Mouse (Mus musculus): Measurements from ENCODE around the gene Dera.

Gene Dera

DNA sequence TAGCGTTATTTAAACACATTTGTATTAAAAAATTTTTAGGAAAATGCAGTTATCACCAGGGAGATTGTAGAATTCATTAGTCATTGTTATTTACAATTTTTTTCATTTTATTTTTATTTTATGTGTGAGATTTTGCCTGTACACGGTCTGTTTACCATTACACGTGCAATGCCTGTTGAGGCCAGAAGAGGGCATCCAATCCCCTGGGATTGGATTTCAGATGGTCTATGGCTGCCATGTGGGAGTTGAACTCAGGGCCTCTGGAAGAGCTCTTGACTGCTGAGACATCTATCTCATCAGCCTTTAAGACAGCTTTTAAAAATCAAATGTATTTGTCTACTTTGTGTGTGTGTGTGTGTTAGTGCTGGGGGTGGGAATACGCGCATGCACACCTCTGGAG lies 2.0 kb downstream of the Dera start:
- peak; percentile 30 to 70 for DNase-seq (ENCODE audit: inconsistent age in 2 of 2, low spot score in 1 of 2)

DNA sequence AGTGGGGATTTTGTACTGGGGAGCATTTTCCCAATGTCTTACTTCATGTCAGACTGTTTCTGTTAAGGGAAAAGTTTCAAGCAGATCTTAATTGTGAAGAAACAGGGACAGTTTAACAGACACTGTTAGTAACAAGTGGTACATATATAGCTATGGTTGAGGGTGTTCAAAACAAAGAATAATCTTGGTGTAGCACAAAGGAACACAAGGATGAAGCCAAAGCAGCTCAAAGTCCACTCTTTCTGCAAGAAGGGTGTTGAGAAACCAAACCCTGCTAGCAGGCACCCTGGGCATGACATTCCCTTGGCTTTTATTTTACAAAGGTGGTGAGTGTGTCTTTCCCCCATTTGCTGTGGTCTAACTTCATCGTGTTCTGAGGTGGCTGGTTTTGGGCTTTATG lies 3.5 kb downstream of the Dera start:
- DNase-seq (ENCODE audit: inconsistent age in 2 of 2, low spot score in 1 of 2), result no peak

DNA sequence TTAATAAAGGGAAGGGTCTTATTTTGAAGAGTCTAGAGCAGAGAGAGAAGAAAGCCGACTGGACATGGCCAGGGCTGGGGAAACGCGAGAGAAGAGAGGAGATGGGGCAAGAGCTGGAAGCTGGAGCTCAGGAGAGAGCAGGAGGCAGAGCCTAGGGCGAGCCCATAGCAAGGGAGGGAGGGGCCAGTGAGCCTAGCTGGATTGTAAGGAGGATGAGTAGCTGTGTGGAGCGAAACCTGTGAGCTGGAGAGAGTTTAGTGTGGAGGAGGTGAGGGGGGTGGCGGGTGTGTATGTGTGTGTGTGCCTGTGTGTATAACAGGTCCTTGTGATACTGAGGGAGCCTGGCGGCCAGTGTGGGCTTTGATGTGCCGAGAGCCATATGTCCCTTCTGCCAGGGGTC lies 5.3 kb downstream of the Dera start:
- DNase-seq (ENCODE audit: inconsistent age in 2 of 2, low spot score in 1 of 2), result no peak

DNA sequence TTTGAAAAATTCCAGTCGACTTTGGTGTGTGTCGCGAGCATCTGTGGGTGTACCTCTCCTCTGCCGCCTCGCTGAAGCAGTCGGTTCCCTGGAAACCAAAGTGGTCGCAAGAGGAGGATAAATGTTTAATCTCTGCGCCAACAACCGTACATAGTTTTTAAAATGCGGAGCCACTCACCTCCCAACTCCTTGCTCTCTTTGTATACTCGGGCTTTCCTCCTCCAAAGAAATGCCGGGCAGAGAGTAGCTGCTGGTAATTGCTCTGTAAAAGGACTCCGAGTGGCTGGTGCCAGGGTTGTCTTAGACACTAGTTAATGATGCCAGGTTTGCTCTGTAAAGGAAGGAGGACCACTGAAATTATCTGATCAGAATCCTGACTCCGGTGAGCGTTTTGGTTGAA lies 6.6 kb downstream of the Dera start:
- DNase-seq (ENCODE audit: inconsistent age in 2 of 2, low spot score in 1 of 2), result no peak

DNA sequence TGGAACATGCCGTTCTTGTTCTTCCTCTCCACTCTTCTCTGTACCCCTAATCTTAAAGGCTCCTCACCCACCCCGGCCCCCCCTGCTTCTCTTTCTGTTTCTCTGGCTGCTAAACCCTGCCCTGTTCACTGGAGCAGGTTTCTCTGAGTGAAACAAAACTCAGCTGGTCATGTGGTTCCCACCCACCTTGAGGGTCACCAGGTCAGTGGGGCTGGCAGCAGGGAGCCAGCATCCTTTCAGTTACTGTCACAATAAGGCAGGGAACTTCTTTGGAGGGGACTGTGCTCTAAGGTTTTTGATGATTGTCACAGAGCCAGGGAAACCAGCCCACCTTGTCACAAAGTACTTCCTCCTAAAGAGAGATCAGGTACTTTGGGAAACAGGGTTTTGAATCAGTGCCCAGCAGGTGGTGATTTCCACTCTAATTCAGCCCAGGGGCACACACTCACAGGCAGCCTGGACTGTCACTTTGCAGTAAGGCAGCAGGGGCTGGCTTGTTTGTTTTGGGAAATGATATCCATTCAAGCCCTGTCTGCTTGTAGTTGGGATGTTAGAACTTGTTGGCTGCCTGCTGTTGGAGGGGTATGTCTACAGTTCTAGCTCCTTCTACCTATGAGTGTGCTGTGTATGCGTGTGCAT lies 10.3 kb downstream of the Dera start:
- no peak for DNase-seq (ENCODE audit: inconsistent age in 2 of 2, low spot score in 1 of 2)

DNA sequence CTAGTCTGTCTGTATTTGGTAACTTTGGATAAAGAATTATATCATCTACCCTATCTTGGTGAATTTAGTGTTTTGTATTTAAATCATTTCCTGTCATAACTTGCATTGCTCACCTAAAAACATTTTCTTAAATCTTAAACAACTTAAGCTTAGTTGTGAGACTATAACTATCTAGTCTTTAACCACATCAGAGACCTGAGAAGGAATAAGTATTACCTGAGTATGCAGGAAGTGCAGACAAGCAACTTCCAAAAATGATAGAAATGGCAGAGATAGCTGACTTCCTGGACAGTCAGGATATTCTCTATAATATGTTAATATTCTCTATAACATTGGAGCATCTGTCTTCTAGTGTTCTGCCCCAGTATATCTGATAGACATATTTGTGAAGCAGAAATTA lies 11.8 kb downstream of the Dera start:
- no peak for DNase-seq (ENCODE audit: inconsistent age in 2 of 2, low spot score in 1 of 2)

DNA sequence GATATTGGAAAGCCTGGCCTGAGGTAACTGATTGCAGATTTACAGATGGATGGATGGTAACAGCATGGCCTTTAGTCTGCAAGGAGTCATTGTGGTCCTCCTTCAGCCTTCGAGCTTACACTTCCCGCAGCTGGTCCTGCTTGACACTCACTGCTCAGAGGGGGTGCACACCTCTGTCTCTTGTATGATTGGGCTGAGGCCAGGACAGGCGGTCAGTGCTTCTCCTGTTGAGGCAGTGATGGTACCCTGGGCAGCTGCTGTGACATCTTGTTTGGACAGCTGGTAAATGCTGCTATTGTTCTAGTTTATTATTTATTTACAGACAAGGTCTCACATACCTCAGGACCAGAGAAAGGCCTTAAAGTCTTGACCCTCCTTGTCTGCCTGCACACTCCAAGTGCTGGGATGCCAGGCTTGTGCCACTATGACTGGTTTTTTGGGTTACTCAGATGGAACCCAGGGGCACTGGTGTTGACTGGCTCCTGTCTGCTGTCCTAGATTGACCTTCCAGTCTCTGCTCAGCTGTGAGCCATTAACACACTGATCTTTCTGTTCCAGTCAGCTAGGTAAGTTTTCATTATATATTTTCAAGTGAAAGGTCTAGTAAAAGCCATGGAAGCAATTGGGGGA lies 17.4 kb downstream of the Dera start:
- no peak for DNase-seq (ENCODE audit: inconsistent age in 2 of 2, low spot score in 1 of 2)

DNA sequence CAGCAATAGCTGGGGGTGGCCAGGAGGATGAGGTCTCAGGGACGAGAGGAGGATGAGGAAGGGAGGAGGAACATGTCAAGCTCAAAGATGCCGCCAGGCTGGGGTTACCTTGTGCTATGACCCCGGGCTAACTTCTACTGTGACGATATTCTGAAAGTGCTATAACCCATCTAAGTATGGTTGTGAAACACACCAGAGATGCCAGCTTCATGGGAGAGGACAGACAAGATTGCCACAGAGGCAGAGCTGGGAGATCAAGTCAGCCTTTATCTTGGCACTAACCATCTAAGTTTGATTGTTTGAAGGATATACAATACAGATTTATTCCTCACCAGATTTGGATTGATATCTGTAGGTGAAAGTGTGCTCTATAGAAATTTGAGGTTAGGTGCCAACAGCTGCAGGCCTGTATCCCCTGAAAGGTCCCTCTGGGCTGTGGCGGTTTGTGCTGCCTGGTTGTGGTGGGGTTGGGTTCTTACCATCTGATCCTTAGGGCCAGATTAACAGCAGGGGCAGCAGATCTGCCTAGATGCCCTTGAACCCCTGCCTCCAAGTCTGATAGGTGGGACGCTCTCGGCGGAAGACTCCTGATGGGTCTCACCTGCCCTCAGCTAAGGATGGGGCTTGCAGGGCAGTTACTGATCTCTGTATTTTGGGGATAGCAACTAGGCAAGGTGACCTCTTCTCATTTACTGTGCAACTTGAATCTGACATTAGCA lies 18.7 kb downstream of the Dera start:
- no peak for DNase-seq (ENCODE audit: inconsistent age in 2 of 2, low spot score in 1 of 2)

DNA sequence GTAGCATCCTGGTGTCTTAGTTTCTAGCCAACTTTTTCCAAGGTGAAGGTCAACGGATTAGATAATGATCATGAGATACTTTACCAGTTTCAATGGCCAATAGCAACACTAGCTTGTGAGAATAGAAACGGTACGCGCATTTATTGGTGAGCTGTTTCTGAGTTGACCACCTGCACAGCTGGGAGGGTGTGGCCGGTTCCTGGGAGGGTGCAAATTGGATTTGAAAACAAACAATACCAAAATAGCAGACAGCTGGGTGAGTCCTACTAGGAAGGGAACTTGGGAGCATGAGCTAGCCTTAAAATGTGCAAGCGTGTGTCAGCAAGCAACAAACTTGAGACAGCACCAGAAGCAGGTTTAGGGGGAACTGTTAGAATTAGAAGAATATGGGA lies 19.3 kb downstream of the Dera start:
- DNase-seq (ENCODE audit: inconsistent age in 2 of 2, low spot score in 1 of 2), result peak in 1 of 2 experiments; percentile 42

DNA sequence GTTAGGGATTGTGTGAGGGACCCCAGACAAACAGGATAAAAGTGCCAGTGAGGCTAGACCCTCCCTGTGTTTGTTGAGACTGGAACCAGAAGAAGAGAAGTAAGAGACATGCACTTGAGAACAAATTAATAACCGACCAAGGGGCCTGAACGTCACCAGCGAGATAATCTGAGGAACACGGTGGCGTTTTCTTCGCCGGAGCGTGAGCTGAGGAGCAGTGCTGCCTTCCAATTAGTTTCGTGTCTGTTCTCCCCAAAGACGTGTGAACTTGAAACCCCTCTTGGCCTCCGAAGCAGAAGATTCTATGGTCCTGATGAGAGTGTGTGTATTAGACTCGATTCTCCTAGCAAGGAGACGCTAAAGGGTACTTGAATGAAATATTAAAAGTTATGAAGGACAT lies 19.8 kb downstream of the Dera start:
- DNase-seq (ENCODE audit: inconsistent age in 2 of 2, low spot score in 1 of 2), result no peak

DNA sequence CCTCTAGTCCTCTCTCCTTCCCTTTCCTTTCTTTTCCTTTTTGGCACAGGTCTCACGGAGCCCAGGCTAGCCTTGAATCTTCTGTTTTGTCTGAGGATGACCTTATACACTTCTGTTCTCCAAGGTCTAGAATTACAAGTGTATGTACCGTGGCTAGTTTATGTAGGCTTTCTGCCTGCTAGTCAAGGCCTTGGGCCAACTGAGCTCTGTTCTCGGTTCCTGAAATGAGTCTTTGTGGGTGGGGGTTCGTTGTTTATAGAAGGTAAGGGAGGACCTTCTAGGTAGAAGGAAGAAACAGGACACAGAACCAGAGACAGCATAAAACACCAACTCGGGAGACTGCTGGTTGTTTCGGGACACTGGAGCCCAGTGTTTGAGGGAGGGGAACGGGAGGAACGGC lies 20.8 kb downstream of the Dera start:
- DNase-seq (ENCODE audit: inconsistent age in 2 of 2, low spot score in 1 of 2), result no peak

DNA sequence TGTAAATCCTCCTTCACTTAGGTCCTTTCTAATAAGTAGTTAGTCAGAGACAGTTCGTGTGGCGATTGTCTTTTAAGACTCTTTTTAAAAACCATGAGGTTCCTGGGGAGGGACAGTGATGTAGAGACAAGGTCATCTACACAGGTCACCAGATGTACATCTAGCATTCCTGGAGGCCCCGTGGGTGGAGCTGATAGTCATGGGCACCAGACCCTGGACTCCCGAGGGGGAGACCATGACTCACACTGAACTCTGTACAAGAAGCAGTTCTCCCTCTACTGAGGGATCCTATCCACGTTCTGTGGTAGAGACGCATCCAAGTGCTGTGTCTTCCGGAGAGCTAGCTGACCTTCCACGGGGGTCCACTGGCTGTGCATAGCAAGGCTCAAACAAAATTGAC lies 22.6 kb downstream of the Dera start:
- DNase-seq (ENCODE audit: inconsistent age in 2 of 2, low spot score in 1 of 2), result no peak

DNA sequence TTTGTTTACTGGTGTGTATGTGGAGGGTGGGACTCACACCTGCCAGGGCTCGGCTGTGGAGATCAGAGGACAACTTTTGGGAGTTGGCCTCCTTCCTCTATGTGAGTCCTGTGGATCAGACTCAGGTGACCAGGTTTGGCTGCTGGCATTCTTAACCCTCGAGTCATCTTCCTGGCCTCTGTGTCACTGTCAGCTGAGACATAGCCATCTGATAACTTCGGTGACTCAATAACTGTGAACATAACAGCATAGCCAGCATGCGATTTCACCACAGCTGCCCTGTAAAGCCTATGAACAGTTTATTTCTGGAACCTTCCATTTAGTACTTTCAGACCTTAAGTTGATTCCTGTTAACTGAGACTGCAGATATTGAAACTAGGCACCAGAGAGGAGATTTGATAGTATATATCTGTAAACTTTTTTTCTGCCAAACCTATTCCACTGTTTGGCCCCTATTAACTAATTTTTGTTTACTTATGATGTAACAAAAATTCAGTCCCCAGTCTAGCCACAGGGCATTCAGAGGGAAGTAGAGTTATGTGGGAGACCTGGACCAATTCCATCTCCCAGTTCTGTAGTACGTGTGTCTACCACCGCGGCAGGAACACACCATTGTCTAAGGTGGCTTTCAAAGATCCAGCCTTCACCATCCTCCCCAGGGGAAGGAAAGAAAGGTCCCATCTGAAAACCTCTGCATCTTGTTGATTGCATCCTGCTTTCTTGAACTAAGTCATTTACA lies 29.7 kb downstream of the Dera start:
- DNase-seq (ENCODE audit: inconsistent age in 2 of 2, low spot score in 1 of 2), result peak; percentile 18 to 59

DNA sequence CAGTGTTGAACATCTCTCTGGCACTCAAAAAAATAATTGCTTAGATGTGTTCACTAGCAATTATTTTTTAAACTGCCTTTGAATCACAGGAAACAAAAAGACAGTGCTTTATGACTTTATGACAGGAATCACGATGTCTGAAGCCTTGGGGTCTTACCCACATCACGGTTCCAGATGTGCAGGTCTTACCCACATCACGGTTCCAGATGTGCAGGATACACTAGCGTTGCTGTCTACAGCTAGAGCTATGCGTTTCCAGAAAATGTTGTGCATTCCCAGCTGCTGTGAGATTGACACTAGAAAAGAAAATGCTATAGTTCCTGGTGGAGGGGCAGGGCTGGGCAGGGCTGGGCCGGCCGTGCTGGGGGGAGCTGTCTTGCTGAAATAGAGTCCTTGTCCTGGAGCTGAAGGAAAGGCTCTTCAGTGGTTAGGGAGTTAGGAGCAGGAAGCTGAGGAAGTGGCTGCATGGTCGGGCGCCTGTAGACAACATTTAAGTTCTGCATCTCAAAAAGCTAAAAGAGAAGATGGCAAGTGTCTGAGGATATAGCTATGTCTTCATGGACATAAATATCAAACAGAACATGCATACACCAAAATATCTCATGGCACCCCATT lies 34.7 kb downstream of the Dera start:
- DNase-seq (ENCODE audit: inconsistent age in 2 of 2, low spot score in 1 of 2), result no peak

DNA sequence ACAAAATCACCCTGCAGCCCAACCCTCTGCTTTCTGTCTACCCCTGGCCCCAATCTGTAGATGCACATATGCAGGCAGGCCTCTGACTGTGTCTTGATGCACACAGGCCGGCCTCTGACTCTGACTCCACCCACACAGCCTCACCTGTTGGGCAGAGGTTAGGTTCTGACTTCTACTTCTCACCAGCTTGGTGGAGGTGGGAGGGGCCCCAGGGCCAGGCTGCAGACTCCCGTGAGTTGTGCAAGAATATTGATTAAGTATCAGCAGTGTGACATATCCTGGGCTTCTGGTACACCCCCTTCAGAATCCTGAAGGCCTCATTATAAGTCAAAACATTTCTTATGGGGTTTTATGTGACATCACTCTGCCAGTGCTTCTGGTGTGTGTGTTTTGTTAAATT lies 35.3 kb downstream of the Dera start:
- DNase-seq (ENCODE audit: inconsistent age in 2 of 2, low spot score in 1 of 2), result no peak

DNA sequence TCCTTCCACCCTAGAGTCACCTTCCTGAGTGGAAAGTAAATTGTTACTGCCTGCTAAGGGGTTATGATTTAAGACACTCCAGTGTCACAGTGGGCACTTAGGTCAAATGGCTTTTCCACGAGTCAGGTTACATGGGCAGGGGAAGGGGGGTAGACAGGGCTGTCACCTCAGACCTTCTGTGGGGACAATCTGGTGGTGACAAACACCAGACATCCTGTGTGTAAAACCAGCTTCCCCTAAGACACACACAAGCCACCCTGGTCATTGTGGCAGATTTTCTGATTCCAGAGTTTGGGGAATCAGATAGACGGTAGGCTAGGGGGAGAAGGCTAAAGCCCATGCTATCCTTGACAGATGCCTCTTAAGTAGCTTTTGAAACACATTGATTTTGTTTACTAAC lies 41.1 kb downstream of the Dera start:
- no peak for DNase-seq (ENCODE audit: inconsistent age in 2 of 2, low spot score in 1 of 2)

DNA sequence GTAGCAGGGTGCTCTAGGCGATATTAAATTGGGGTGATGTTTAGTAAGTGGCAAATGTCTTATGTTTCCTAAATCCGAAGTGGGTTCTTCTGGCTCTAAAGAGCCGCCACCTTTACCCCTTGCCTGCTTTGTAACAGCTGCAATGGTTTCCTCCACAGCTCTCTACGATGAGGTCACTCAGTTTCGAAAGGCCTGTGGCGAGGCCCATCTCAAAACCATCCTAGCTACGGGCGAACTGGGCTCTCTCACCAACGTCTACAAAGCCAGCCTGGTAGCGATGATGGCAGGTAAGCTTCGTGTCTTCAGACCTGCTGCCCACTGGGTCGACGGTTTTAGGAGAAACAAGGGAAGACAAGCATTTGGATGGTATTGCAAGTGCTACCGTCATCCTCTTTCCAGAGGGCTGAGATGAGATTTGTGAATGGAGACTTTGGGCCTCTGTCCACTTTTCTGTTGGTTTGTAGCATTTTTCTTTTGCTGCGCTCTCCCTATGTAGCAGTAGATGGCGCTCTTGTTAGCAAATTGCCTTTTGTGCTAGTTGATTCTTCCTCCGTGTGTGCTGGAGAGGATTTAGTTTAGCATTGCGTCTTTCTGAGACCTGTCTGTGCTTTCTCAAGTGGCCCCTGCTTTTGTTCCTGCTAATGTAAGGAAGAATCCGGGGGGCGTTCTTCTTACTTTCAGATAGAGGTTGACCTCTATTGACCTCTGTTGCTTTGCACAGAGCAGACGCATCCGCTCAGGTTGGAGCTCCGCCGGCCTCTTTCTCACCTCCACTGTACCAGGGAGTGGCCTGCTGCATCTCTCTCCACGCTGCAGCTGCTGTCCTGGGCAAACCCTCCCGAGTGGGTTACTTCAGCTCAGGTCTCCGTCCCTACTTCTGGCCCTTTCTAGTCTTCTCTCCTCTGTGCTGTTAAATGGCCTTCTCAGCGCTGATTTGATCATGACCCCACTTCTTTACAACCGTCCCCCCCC lies 42.5 kb downstream of the Dera start:
- DNase-seq (ENCODE audit: inconsistent age in 2 of 2, low spot score in 1 of 2), result peak; percentile 24 to 75

DNA sequence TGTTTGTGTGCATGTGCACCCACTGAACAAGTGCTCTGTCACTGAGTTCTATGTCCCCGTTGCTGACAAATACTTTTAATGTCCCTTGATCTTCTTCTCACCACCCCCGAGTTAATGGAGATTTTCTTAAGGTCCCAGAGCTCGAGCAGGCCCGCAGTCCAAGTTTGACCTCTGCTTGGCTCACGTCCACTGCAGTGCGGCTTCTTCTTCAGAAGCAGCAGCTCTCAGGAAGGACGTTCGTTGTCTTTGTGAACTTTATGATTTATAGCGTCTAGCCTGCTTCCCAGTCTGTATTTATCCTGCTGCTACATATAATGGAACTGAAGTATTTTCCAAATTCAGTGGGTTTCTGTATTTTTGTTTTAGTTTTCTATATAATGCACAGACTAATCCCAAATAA lies 44.9 kb downstream of the Dera start:
- DNase-seq (ENCODE audit: inconsistent age in 2 of 2, low spot score in 1 of 2), result peak; percentile 39 to 66

DNA sequence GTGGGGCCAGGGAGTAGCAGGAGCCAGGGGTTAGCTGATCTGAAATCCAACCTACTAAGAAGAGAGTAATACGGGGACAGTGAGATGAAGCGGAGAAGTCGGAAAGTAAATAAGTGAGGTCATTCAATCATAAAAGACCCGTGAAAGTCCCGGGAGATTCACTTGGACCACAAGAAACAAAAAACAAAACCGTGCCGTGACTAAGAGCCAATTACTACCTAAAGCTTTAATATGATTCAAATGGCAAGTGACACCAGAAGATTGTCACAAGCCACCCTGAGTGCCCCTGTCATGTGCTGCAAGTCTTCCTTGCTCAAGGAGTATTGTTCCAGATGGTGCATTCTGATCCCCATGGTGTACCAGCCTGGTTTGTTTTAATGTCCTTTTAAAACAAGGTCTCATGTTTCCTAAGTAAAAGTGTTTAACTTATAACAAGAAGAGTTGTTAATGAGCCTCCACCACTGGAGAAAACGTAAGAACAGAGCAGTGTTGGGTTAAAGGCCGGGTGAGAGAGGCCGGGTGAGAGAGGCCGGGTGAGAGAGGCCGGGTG lies 49.2 kb downstream of the Dera start:
- DNase-seq (ENCODE audit: inconsistent age in 2 of 2, low spot score in 1 of 2), result no peak

DNA sequence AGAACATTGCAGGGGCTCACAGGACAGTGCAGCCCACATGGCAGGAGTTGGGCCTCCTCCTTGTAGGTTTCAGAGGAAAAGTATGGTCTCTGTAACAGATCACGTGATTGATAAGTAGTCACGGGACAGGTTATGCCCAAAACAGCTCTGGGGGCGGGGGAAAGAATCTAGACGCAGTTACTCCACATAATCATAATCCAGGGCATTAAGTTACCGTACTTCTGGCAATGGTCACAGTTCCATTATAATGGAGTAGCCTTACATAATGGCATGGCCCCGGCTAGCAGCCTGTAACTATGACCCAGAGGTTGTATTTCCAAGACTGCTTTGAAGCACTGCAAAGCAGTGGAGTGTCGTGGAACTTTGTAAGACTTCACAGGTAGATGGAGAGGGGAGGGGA lies 49.8 kb downstream of the Dera start:
- DNase-seq (ENCODE audit: inconsistent age in 2 of 2, low spot score in 1 of 2), result no peak

Measured in adrenal gland, adult (tissue).